Mouse (Mus musculus): ENCODE measurements around the gene H2-Aa. TPM values are rescaled to one million over a fixed set of nuclear protein-coding genes. Genes with fewer than 3 reads are reported as not detected.

The H2-Aa gene
- total and polyA plus RNA-seq, 3 experiments: not detected

- no peak overlapping the region for H3K4me3 ChIP-seq (ENCODE audit: control insufficient read depth in 1 of 2, insufficient read depth in 1 of 2, low read depth in 2 of 2, low read length in 2 of 2)
- no peaks in the 10 kb centered on the region for H3K9me3 ChIP-seq (replicated peaks; ENCODE audit: insufficient read depth, low read length)
- H3K9ac ChIP-seq (ENCODE audit: control insufficient read depth, low read depth, low read length, poor library complexity, severe bottlenecking): no peak overlapping the region
- DNase-seq (ENCODE audit: low read depth, low spot score): no peak
- H3K27ac ChIP-seq (ENCODE audit: control insufficient read depth, low read depth, low read length): no peak overlapping the region
- no peaks in the 10 kb centered on the region for H3K79me2 ChIP-seq (ENCODE audit: control insufficient read depth, insufficient read depth, low read length, poor library complexity)
- TF ChIP-seq POLR2AphosphoS2 (IDR thresholded peaks at IDR 0.05; ENCODE audit: low read length) (no peak), ELF1 (IDR thresholded peaks at IDR 0.05; ENCODE audit: low read depth, low read length) (no peak), ZKSCAN1 (IDR thresholded peaks at IDR 0.05; ENCODE audit: low read depth, low read length) (no peak), SMC3 (IDR thresholded peaks at IDR 0.05; ENCODE audit: low read depth, low read length) (peak; percentile 32), CTCF (IDR thresholded peaks at IDR 0.05 in 2 of 3, conservative IDR thresholded peaks at IDR 0.05 in 1 of 3; ENCODE audit: control insufficient read depth in 1 of 3, insufficient read depth in 1 of 3, low read depth in 2 of 3, low read length in 3 of 3, poor library complexity in 1 of 3, severe bottlenecking in 1 of 3) (peak in 1 of 3 experiments; percentile 33; a peak in 2 of 6 replicates), RAD21 (IDR thresholded peaks at IDR 0.05; ENCODE audit: low read depth, low read length) (peak; percentile 35)
- no peaks in the 10 kb centered on the region for H3K4me1 ChIP-seq (ENCODE audit: control insufficient read depth in 1 of 2, insufficient read depth in 2 of 2, low read length in 2 of 2)
- peaks cover under 1 to 9% of the 10 kb centered on the region in 2 experiments for H3K27me3 ChIP-seq (ENCODE audit: control insufficient read depth in 1 of 2, insufficient read depth in 2 of 2, low read length in 2 of 2)
- no peaks in the 10 kb centered on the region for H3K36me3 ChIP-seq (ENCODE audit: control insufficient read depth in 1 of 2, insufficient read depth in 2 of 2, low read length in 2 of 2)
Measured at GRCm38 (mm10) chr17:34247047-34247446, 40.6 kb downstream of the H2-Aa start.

GRCm38 (mm10) chr17:34244656-34245055, 43.0 kb downstream of the H2-Aa start:
- no peak overlapping the region for H3K4me3 ChIP-seq (ENCODE audit: control insufficient read depth in 1 of 2, insufficient read depth in 1 of 2, low read depth in 2 of 2, low read length in 2 of 2)
- H3K4me1 ChIP-seq (ENCODE audit: control insufficient read depth in 1 of 2, insufficient read depth in 2 of 2, low read length in 2 of 2): no peaks in the 10 kb centered on the region
- H3K27me3 ChIP-seq (ENCODE audit: control insufficient read depth in 1 of 2, insufficient read depth in 2 of 2, low read length in 2 of 2): peaks cover 0 to 9% of the 10 kb centered on the region in 2 experiments; a peak in 3 of 4 replicates
- no peak for DNase-seq (ENCODE audit: low read depth, low spot score)
- H3K36me3 ChIP-seq (ENCODE audit: control insufficient read depth in 1 of 2, insufficient read depth in 2 of 2, low read length in 2 of 2): no peaks in the 10 kb centered on the region
- H3K79me2 ChIP-seq (ENCODE audit: control insufficient read depth, insufficient read depth, low read length, poor library complexity): no peaks in the 10 kb centered on the region
- TF ChIP-seq KAT2A (conservative IDR thresholded peaks at IDR 0.05; ENCODE audit: low read depth, low read length) (no peak), ELF1 (IDR thresholded peaks at IDR 0.05; ENCODE audit: low read depth, low read length) (no peak), MYC (IDR thresholded peaks at IDR 0.05; ENCODE audit: low read depth, low read length) (no peak), CHD1 (IDR thresholded peaks at IDR 0.05; ENCODE audit: low read depth, low read length) (no peak)
- H3K27ac ChIP-seq (ENCODE audit: control insufficient read depth, low read depth, low read length): no peak overlapping the region
- H3K9me3 ChIP-seq (replicated peaks; ENCODE audit: insufficient read depth, low read length): no peaks in the 10 kb centered on the region
- H3K9ac ChIP-seq (ENCODE audit: control insufficient read depth, low read depth, low read length, poor library complexity, severe bottlenecking): no peak overlapping the region

- TF ChIP-seq CTCF (IDR thresholded peaks at IDR 0.05 in 2 of 3, conservative IDR thresholded peaks at IDR 0.05 in 1 of 3; ENCODE audit: control insufficient read depth in 1 of 3, insufficient read depth in 1 of 3, low read depth in 2 of 3, low read length in 3 of 3, poor library complexity in 1 of 3, severe bottlenecking in 1 of 3): no peak
- no peaks in the 10 kb centered on the region; a peak in 1 of 4 replicates for H3K4me1 ChIP-seq (ENCODE audit: control insufficient read depth in 1 of 2, insufficient read depth in 2 of 2, low read length in 2 of 2)
- peaks cover 0 to 4% of the 10 kb centered on the region in 2 experiments; a peak in 1 of 4 replicates for H3K27me3 ChIP-seq (ENCODE audit: control insufficient read depth in 1 of 2, insufficient read depth in 2 of 2, low read length in 2 of 2)
- no peaks in the 10 kb centered on the region for H3K79me2 ChIP-seq (ENCODE audit: control insufficient read depth, insufficient read depth, low read length, poor library complexity)
- H3K36me3 ChIP-seq (ENCODE audit: control insufficient read depth in 1 of 2, insufficient read depth in 2 of 2, low read length in 2 of 2): peaks cover 0 to 3% of the 10 kb centered on the region in 2 experiments; a peak in 1 of 4 replicates
- DNase-seq (ENCODE audit: low read depth, low spot score): no peak
- no peak overlapping the region for H3K9ac ChIP-seq (ENCODE audit: control insufficient read depth, low read depth, low read length, poor library complexity, severe bottlenecking)
- no peaks in the 10 kb centered on the region for H3K9me3 ChIP-seq (replicated peaks; ENCODE audit: insufficient read depth, low read length)
- H3K27ac ChIP-seq (ENCODE audit: control insufficient read depth, low read depth, low read length): no peak overlapping the region
- no peak overlapping the region for H3K4me3 ChIP-seq (ENCODE audit: control insufficient read depth in 1 of 2, insufficient read depth in 1 of 2, low read depth in 2 of 2, low read length in 2 of 2)
Measured at GRCm38 (mm10) chr17:34240916-34241315, 46.7 kb downstream of the H2-Aa start.

Data from MEL (cell line).